In genomic region chr7:45529461-45529860, GRCm38 (mm10) we compare ENCODE assay signal across 10 mouse cellular contexts. TPM values are rescaled to one million over a fixed set of nuclear protein-coding genes. Genes with fewer than 3 reads are reported as not detected.
DNase-seq lines count a peak whose midpoint lies in the region; ATAC-seq and TF ChIP-seq lines count a peak whose summit lies in the region.
"Had no signal": no experiment of that assay in that cellular context is flagged by ENCODE, and none has a peak within 500 bp of the region (broad histone marks: within the 10 kb centered on the region; RNA-seq: fewer than 3 reads in every experiment).

No protein-coding gene starts in this region.

- TF ChIP-seq CTCF in liver, postnatal 0 days (IDR thresholded peaks at IDR 0.05; ENCODE audit: low read depth) = no peak

- H3K27me3 ChIP-seq in liver, embryonic 12.5 days (replicated peaks) = peaks cover 25% of the 10 kb centered on the region; the same call in 1 of the 2 replicates
- H3K27me3 ChIP-seq in liver, postnatal 0 days (ENCODE audit: insufficient read depth, low read length) = no peaks in the 10 kb centered on the region
- H3K27me3 ChIP-seq in embryonic facial prominence, embryonic 13.5 days = no peaks in the 10 kb centered on the region
- H3K27me3 ChIP-seq in heart, embryonic 16.5 days (ENCODE audit: control insufficient read depth, insufficient read depth, low read length) = no peaks in the 10 kb centered on the region
- no peaks in the 10 kb centered on the region for H3K27me3 ChIP-seq in midbrain, embryonic 15.5 days (replicated peaks)

- peak overlapping the region; percentile 34 for H3K4me2 ChIP-seq in liver, embryonic 12.5 days
- no peak overlapping the region; the same call in 1 of the 2 replicates for H3K4me2 ChIP-seq in liver, postnatal 0 days (ENCODE audit: low read depth, low read length)
- no peak overlapping the region for H3K4me2 ChIP-seq in embryonic facial prominence, embryonic 13.5 days
- H3K4me2 ChIP-seq in heart, embryonic 16.5 days (ENCODE audit: low read depth, low read length) = peak overlapping the region; percentile 45
- no peak overlapping the region for H3K4me2 ChIP-seq in midbrain, embryonic 15.5 days

- H3K9ac ChIP-seq in liver, embryonic 12.5 days = no peak overlapping the region
- no peak overlapping the region for H3K9ac ChIP-seq in liver, postnatal 0 days (replicated peaks)
- H3K9ac ChIP-seq in embryonic facial prominence, embryonic 13.5 days = 0 out of 2 replicates have a peak overlapping the region, but pooled peaks have one; percentile 55
- 0 out of 2 replicates have a peak overlapping the region, but pooled peaks have one; percentile 41 for H3K9ac ChIP-seq in heart, embryonic 16.5 days (ENCODE audit: low read length)
- no peak overlapping the region for H3K9ac ChIP-seq in midbrain, embryonic 15.5 days

- no peak overlapping the region for H3K4me3 ChIP-seq in liver, embryonic 12.5 days
- no peak overlapping the region for H3K4me3 ChIP-seq in liver, postnatal 0 days (ENCODE audit: low read depth, low read length)
- H3K4me3 ChIP-seq in embryonic facial prominence, embryonic 13.5 days = no peak overlapping the region
- H3K4me3 ChIP-seq in heart, embryonic 16.5 days (ENCODE audit: low read length) = no peak overlapping the region
- H3K4me3 ChIP-seq in midbrain, embryonic 15.5 days = no peak overlapping the region
- H3K4me3 ChIP-seq: midbrain, embryonic 10.5 days had no signal

- no peak overlapping the region for H3K27ac ChIP-seq in liver, embryonic 12.5 days
- no peak overlapping the region for H3K27ac ChIP-seq in liver, postnatal 0 days (ENCODE audit: low read depth)
- H3K27ac ChIP-seq in embryonic facial prominence, embryonic 13.5 days = no peak overlapping the region
- H3K27ac ChIP-seq in heart, embryonic 16.5 days (ENCODE audit: low read length) = peak overlapping the region; percentile 55
- no peak overlapping the region for H3K27ac ChIP-seq in midbrain, embryonic 15.5 days
- H3K27ac ChIP-seq: midbrain, embryonic 10.5 days had no signal

- DNase-seq in liver, postnatal 0 days = no peak
- peak; percentile 23 for DNase-seq in naive thymus-derived CD4-positive, alpha-beta T cell, adult 2 months (ENCODE audit: low read depth)
- no peak for DNase-seq in thymus, postnatal 25 days
- DNase-seq: adrenal gland, postnatal 25 days; kidney, postnatal 14 days had no signal

- ATAC-seq in liver, embryonic 12.5 days = no peak
- ATAC-seq in liver, postnatal 0 days = no peak
- no peak for ATAC-seq in embryonic facial prominence, embryonic 13.5 days (ENCODE audit: insufficient number of reproducible peaks, insufficient read depth, low FRiP score, low TSS enrichment, low read depth)
- ATAC-seq in heart, embryonic 16.5 days (replicated peaks; ENCODE audit: extremely low read depth, insufficient read depth, low FRiP score) = no peak
- ATAC-seq in midbrain, embryonic 15.5 days (replicated peaks) = no peak

- peaks cover 7% of the 10 kb centered on the region for H3K36me3 ChIP-seq in liver, embryonic 12.5 days
- H3K36me3 ChIP-seq in liver, postnatal 0 days (replicated peaks; ENCODE audit: insufficient read depth, low read length) = peaks cover 3% of the 10 kb centered on the region; the same call in 1 of the 2 replicates
- H3K36me3 ChIP-seq in embryonic facial prominence, embryonic 13.5 days = no peaks in the 10 kb centered on the region
- H3K36me3 ChIP-seq in heart, embryonic 16.5 days (ENCODE audit: control insufficient read depth, insufficient read depth) = no peaks in the 10 kb centered on the region
- H3K36me3 ChIP-seq in midbrain, embryonic 15.5 days (replicated peaks) = no peaks in the 10 kb centered on the region

- H3K4me1 ChIP-seq in liver, embryonic 12.5 days = peaks cover 39% of the 10 kb centered on the region
- H3K4me1 ChIP-seq in liver, postnatal 0 days (ENCODE audit: insufficient read depth) = peaks cover 17% of the 10 kb centered on the region
- peaks cover 25% of the 10 kb centered on the region for H3K4me1 ChIP-seq in embryonic facial prominence, embryonic 13.5 days
- peaks cover 25% of the 10 kb centered on the region for H3K4me1 ChIP-seq in heart, embryonic 16.5 days (ENCODE audit: control insufficient read depth, insufficient read depth, low read length)
- H3K4me1 ChIP-seq in midbrain, embryonic 15.5 days = peaks cover 12% of the 10 kb centered on the region

- TF ChIP-seq EP300 in liver, postnatal 0 days (IDR thresholded peaks at IDR 0.05; ENCODE audit: low read depth) = no peak

- no peaks in the 10 kb centered on the region for H3K9me3 ChIP-seq in liver, embryonic 12.5 days (replicated peaks)
- H3K9me3 ChIP-seq in liver, postnatal 0 days (ENCODE audit: low read length) = no peaks in the 10 kb centered on the region
- no peaks in the 10 kb centered on the region for H3K9me3 ChIP-seq in embryonic facial prominence, embryonic 13.5 days
- no peaks in the 10 kb centered on the region for H3K9me3 ChIP-seq in heart, embryonic 16.5 days (replicated peaks; ENCODE audit: control insufficient read depth, low read length)
- no peaks in the 10 kb centered on the region for H3K9me3 ChIP-seq in midbrain, embryonic 15.5 days
- H3K9me3 ChIP-seq: midbrain, embryonic 10.5 days had no signal

- WGBS in liver, embryonic 12.5 days (ENCODE audit: insufficient replicate concordance) = 13% methylated on average over 6 of the region's 6 CpGs
- 4% methylated on average over 6 of the region's 6 CpGs for WGBS in liver, postnatal 0 days (ENCODE audit: insufficient replicate concordance)
- 13% methylated on average over 6 of the region's 6 CpGs for WGBS in embryonic facial prominence, embryonic 13.5 days
- WGBS in heart, embryonic 16.5 days = 11% methylated on average over 6 of the region's 6 CpGs
- 30% methylated on average over 6 of the region's 6 CpGs for WGBS in midbrain, embryonic 15.5 days

RNA-seq across cellular contexts. Expression of gene Plekha4, which starts 3.3 kb away (rescaled TPM):
- polyA plus RNA-seq in liver, embryonic 12.5 days (2016; fragmentation: Nextera tagmentation; extraction: Ambion mirVana) = 0.80 and 0.87 TPM in 2 replicates
- polyA plus RNA-seq in liver, postnatal 0 days (2015; fragmentation: Nextera tagmentation; extraction: Ambion mirVana) = 0.51 and 0.91 TPM in 2 replicates
- polyA plus RNA-seq in embryonic facial prominence, embryonic 13.5 days (2015; fragmentation: Nextera tagmentation; extraction: Ambion mirVana) = 2.9 and 3.8 TPM in 2 replicates
- 1.3 and 1.8 TPM in 2 replicates for polyA plus RNA-seq in heart, embryonic 16.5 days (2015; fragmentation: Nextera tagmentation; extraction: Ambion mirVana)
- 1.3 TPM in 2 replicates for polyA plus RNA-seq in midbrain, embryonic 15.5 days (2015; fragmentation: Nextera tagmentation; extraction: Ambion mirVana)

RNA-seq across cellular contexts. Expression of gene Ppp1r15a, which starts 3.4 kb away (rescaled TPM):
- 157 and 165 TPM in 2 replicates for polyA plus RNA-seq in liver, embryonic 12.5 days (2016; fragmentation: Nextera tagmentation; extraction: Ambion mirVana)
- polyA plus RNA-seq in liver, postnatal 0 days (2015; fragmentation: Nextera tagmentation; extraction: Ambion mirVana) = 104 and 113 TPM in 2 replicates
- 22.9 and 23.0 TPM in 2 replicates for polyA plus RNA-seq in embryonic facial prominence, embryonic 13.5 days (2015; fragmentation: Nextera tagmentation; extraction: Ambion mirVana)
- 25.0 and 27.1 TPM in 2 replicates for polyA plus RNA-seq in heart, embryonic 16.5 days (2015; fragmentation: Nextera tagmentation; extraction: Ambion mirVana)
- polyA plus RNA-seq in midbrain, embryonic 15.5 days (2015; fragmentation: Nextera tagmentation; extraction: Ambion mirVana) = 11.7 and 12.5 TPM in 2 replicates

RNA-seq across cellular contexts. Expression of gene Nucb1, which starts 19.3 kb away (rescaled TPM):
- 140 and 146 TPM in 2 replicates for polyA plus RNA-seq in liver, embryonic 12.5 days (2016; fragmentation: Nextera tagmentation; extraction: Ambion mirVana)
- 91.5 and 103 TPM in 2 replicates for polyA plus RNA-seq in liver, postnatal 0 days (2015; fragmentation: Nextera tagmentation; extraction: Ambion mirVana)
- 198 and 206 TPM in 2 replicates for polyA plus RNA-seq in embryonic facial prominence, embryonic 13.5 days (2015; fragmentation: Nextera tagmentation; extraction: Ambion mirVana)
- polyA plus RNA-seq in heart, embryonic 16.5 days (2015; fragmentation: Nextera tagmentation; extraction: Ambion mirVana) = 156 and 160 TPM in 2 replicates
- 118 and 121 TPM in 2 replicates for polyA plus RNA-seq in midbrain, embryonic 15.5 days (2015; fragmentation: Nextera tagmentation; extraction: Ambion mirVana)

RNA-seq across cellular contexts. Expression of gene Hsd17b14, which starts 25.2 kb away (rescaled TPM):
- 1.5 and 1.8 TPM in 2 replicates for polyA plus RNA-seq in liver, embryonic 12.5 days (2016; fragmentation: Nextera tagmentation; extraction: Ambion mirVana)
- polyA plus RNA-seq in liver, postnatal 0 days (2015; fragmentation: Nextera tagmentation; extraction: Ambion mirVana) = 0.24 and 0.62 TPM in 2 replicates
- 0.25 and 0.83 TPM in 2 replicates for polyA plus RNA-seq in embryonic facial prominence, embryonic 13.5 days (2015; fragmentation: Nextera tagmentation; extraction: Ambion mirVana)
- polyA plus RNA-seq in heart, embryonic 16.5 days (2015; fragmentation: Nextera tagmentation; extraction: Ambion mirVana) = 0.66 and 0.87 TPM in 2 replicates
- 0.37 TPM in 1 of 2 replicates, not detected in the other for polyA plus RNA-seq in midbrain, embryonic 15.5 days (2015; fragmentation: Nextera tagmentation; extraction: Ambion mirVana)

RNA-seq across cellular contexts. Expression of gene Bcat2, which starts 40.5 kb away (rescaled TPM):
- polyA plus RNA-seq in liver, embryonic 12.5 days (2016; fragmentation: Nextera tagmentation; extraction: Ambion mirVana) = 50.4 and 54.7 TPM in 2 replicates
- polyA plus RNA-seq in liver, postnatal 0 days (2015; fragmentation: Nextera tagmentation; extraction: Ambion mirVana) = 32.3 and 38.9 TPM in 2 replicates
- polyA plus RNA-seq in embryonic facial prominence, embryonic 13.5 days (2015; fragmentation: Nextera tagmentation; extraction: Ambion mirVana) = 67.1 and 68.4 TPM in 2 replicates
- 97.7 and 102 TPM in 2 replicates for polyA plus RNA-seq in heart, embryonic 16.5 days (2015; fragmentation: Nextera tagmentation; extraction: Ambion mirVana)
- 23.8 and 27.1 TPM in 2 replicates for polyA plus RNA-seq in midbrain, embryonic 15.5 days (2015; fragmentation: Nextera tagmentation; extraction: Ambion mirVana)

Comparison
In these comparisons a context has a peak if more than half of its experiments do, and no peak if none do; other contexts are left out.
1. H3K4me2 ChIP-seq: peak in liver, embryonic 12.5 days (single experiment) and heart, embryonic 16.5 days (single experiment); none in liver, postnatal 0 days (single experiment), embryonic facial prominence, embryonic 13.5 days (single experiment) and midbrain, embryonic 15.5 days (single experiment).
2. H3K9ac ChIP-seq: peak in embryonic facial prominence, embryonic 13.5 days (single experiment) and heart, embryonic 16.5 days (single experiment); none in liver, embryonic 12.5 days (single experiment), liver, postnatal 0 days (single experiment) and midbrain, embryonic 15.5 days (single experiment).